Mouse (Mus musculus) ES-E14 (cell line): ENCODE measurements around the gene Lmod2. TPM values are rescaled to one million over a fixed set of nuclear protein-coding genes. Genes with fewer than 3 reads are reported as not detected.

ENCODE experiments used
- DNase-seq: peaks from one replicate; pipeline ENCODE4 v3.0.0-alpha.2; 2013; ENCODE audit warnings: low read depth, low spot score
- H3K27ac ChIP-seq: 2 replicates; pipeline ENCODE4 v1.5.1; 2012; ENCODE audit warnings: low read depth, mild to moderate bottlenecking, low read length, moderate library complexity, mixed read lengths; ENCODE audit not compliant: poor library complexity, insufficient read depth, severe bottlenecking
- H3K36me3 ChIP-seq: 2 replicates; pipeline ENCODE4 v1.6.1; 2012; ENCODE audit warnings: mild to moderate bottlenecking, low read length, moderate library complexity, mixed read lengths; ENCODE audit not compliant: control insufficient read depth, poor library complexity, insufficient read depth, severe bottlenecking
- H3K4me1 ChIP-seq, 2 experiments: fragments of 150-350 bp in 1 of 2; sonication (generic) in 1 of 2; 2 replicates each; pipeline ENCODE4 v1.6.1; 2012; ENCODE audit warnings: low read length in 2 of 2, mild to moderate bottlenecking in 1 of 2, mixed read lengths in 1 of 2; ENCODE audit not compliant: control insufficient read depth in 2 of 2, insufficient read depth in 2 of 2, poor library complexity in 1 of 2
- H3K4me3 ChIP-seq, 2 experiments: fragments of 150-350 bp in 1 of 2; sonication (generic) in 1 of 2; 2 replicates each; pipeline ENCODE4 v1.5.1; 2012; ENCODE audit warnings: low read length in 2 of 2, low read depth in 1 of 2, mild to moderate bottlenecking in 1 of 2, mixed read lengths in 1 of 2; ENCODE audit not compliant: insufficient read depth in 1 of 2, poor library complexity in 1 of 2, severe bottlenecking in 1 of 2
- H3K9ac ChIP-seq: 2 replicates; pipeline ENCODE4 v1.6.1; 2012; ENCODE audit warnings: low read depth, mild to moderate bottlenecking, low read length, mixed read lengths; ENCODE audit not compliant: poor library complexity, insufficient read depth, severe bottlenecking
- H3K9me3 ChIP-seq: fragments of 150-350 bp; sonication (generic); 2 replicates; pipeline ENCODE4 v1.6.1; 2012; ENCODE audit warnings: low read depth, mild to moderate bottlenecking, low read length; ENCODE audit not compliant: control insufficient read depth, insufficient read depth
- CHD2 ChIP-seq: IDR thresholded peaks from 2 replicates; pipeline ENCODE4 v1.6.1; 2014; ENCODE audit warnings: mild to moderate bottlenecking, low read depth, low read length, inconsistent platforms
- HCFC1 ChIP-seq: IDR thresholded peaks from 2 replicates; pipeline ENCODE4 v1.6.1; 2012; ENCODE audit warnings: low read length, inconsistent platforms, borderline replicate concordance; ENCODE audit not compliant: insufficient read depth
- MAFK ChIP-seq: IDR thresholded peaks from 2 replicates; pipeline ENCODE4 v1.6.1; 2014; ENCODE audit warnings: mild to moderate bottlenecking, low read depth, low read length, inconsistent platforms; ENCODE audit not compliant: insufficient read depth
- ZC3H11A ChIP-seq: IDR thresholded peaks from 2 replicates; pipeline ENCODE4 v1.6.1; 2012; ENCODE audit warnings: low read depth, mild to moderate bottlenecking, inconsistent platforms, low read length, borderline replicate concordance
- ZNF384 ChIP-seq: IDR thresholded peaks from 2 replicates; pipeline ENCODE4 v1.6.1; 2012; ENCODE audit warnings: low read depth, low read length, inconsistent platforms
- in situ Hi-C, 2 experiments: fragments of 600-800 bp; cut with MboI; formaldehyde crosslinking; loops; one replicate each; pipeline ENCODE4 v1.15.1; 2025; ENCODE audit warnings: low sequenced_read_pairs in 2 of 2, inconsistent platforms in 1 of 2; ENCODE audit not compliant: unreplicated experiment in 2 of 2
- total RNA-seq: library from RNA; depleted of rRNA; stranded (reverse); fragments of 300-350 nt; gene quantifications from 2 replicates; pipeline ENCODE4 v1.2.3, GENCODE M21; 2012

The Lmod2 gene
- total RNA-seq, 1 experiment: not detected

- Histone ChIP-seq H3K36me3 (peaks cover under 1% of the 10 kb centered on the region; the same call in 1 of the 2 replicates), H3K27ac (no peak overlapping the region), H3K4me1 (no peaks in the 10 kb centered on the region), H3K9ac (no peak overlapping the region), H3K4me3 (no peak overlapping the region), H3K9me3 (no peaks in the 10 kb centered on the region)
- no peak for DNase-seq
- TF ChIP-seq CHD2: no peak
- TF ChIP-seq ZNF384: no peak
- TF ChIP-seq ZC3H11A: no peak
- no peak for TF ChIP-seq HCFC1
- no peak for TF ChIP-seq MAFK
- in situ Hi-C loops: no loop called here
These were observed 10.6 kb downstream of the Lmod2 start for GRCm38 (mm10) chr6:24608129-24608528.

GRCm38 (mm10) chr6:24608682-24609081, 11.1 kb downstream of the Lmod2 start:
- Histone ChIP-seq H3K36me3 (peaks cover 4% of the 10 kb centered on the region; the same call in 1 of the 2 replicates), H3K4me1 (no peaks in the 10 kb centered on the region), H3K4me3 (no peak overlapping the region), H3K9me3 (no peaks in the 10 kb centered on the region), H3K27ac (no peak overlapping the region), H3K9ac (no peak overlapping the region)
- TF ChIP-seq CHD2: no peak
- TF ChIP-seq ZC3H11A: no peak
- no peak for TF ChIP-seq MAFK
- no peak for TF ChIP-seq ZNF384
- no peak for TF ChIP-seq HCFC1
- DNase-seq: no peak
- in situ Hi-C loops: no loop called here

GRCm38 (mm10) chr6:24609531-24609930, 12.0 kb downstream of the Lmod2 start:
- no peak overlapping the region for H3K27ac ChIP-seq
- H3K9ac ChIP-seq: no peak overlapping the region
- peaks cover 6% of the 10 kb centered on the region for H3K36me3 ChIP-seq
- TF ChIP-seq ZC3H11A (no peak), CHD2 (no peak), HCFC1 (no peak), MAFK (no peak), ZNF384 (no peak)
- no peaks in the 10 kb centered on the region for H3K9me3 ChIP-seq
- in situ Hi-C loops: no loop called here
- no peak overlapping the region for H3K4me3 ChIP-seq
- no peak for DNase-seq
- H3K4me1 ChIP-seq: no peaks in the 10 kb centered on the region

- H3K36me3 ChIP-seq: peaks cover 9% of the 10 kb centered on the region
- no peaks in the 10 kb centered on the region for H3K9me3 ChIP-seq
- no peak overlapping the region for H3K27ac ChIP-seq
- no peak for TF ChIP-seq MAFK
- DNase-seq: no peak
- in situ Hi-C loops: no loop called here
- H3K4me3 ChIP-seq: no peak overlapping the region
- H3K9ac ChIP-seq: no peak overlapping the region
- H3K4me1 ChIP-seq: no peaks in the 10 kb centered on the region
These were observed 12.8 kb downstream of the Lmod2 start for GRCm38 (mm10) chr6:24610358-24610757.

GRCm38 (mm10) chr6:24612074-24612755, 14.7 kb downstream of the Lmod2 start:
- H3K9ac ChIP-seq: no peak overlapping the region
- no peak overlapping the region for H3K27ac ChIP-seq
- H3K36me3 ChIP-seq: peaks cover 14% of the 10 kb centered on the region
- H3K4me1 ChIP-seq: no peaks in the 10 kb centered on the region
- no peak overlapping the region for H3K4me3 ChIP-seq
- H3K9me3 ChIP-seq: no peaks in the 10 kb centered on the region
- TF ChIP-seq HCFC1: no peak
- no peak for TF ChIP-seq CHD2
- no peak for TF ChIP-seq ZC3H11A
- TF ChIP-seq MAFK: no peak
- no peak for TF ChIP-seq ZNF384
- in situ Hi-C loops: no loop called here
- no peak for DNase-seq
